Mouse (Mus musculus) stomach, postnatal 0 days (tissue): ENCODE data around the gene Sdc4.

Experiments
- CTCF ChIP-seq: IDR thresholded peaks from 2 replicates; pipeline ENCODE4 v1.5.1; 2016; ENCODE audit warnings: antibody characterized with exemption, low read depth, mild to moderate bottlenecking, moderate library complexity
- EP300 ChIP-seq: optimal IDR thresholded peaks from 2 replicates; pipeline ENCODE3; 2016; ENCODE audit warnings: antibody characterized with exemption

- TF ChIP-seq CTCF (no peak), EP300 (no peak)
Measured at GRCm38 (mm10) chr2:164465161-164465560, 21.5 kb upstream of the Sdc4 start.
